Mouse (Mus musculus): ENCODE results near the gene Derl3. TPM values are rescaled to one million over a fixed set of nuclear protein-coding genes. Genes with fewer than 3 reads are reported as not detected.

Derl3 gene
- polyA plus RNA-seq, 1 experiment from 2014 or later: 2.1 TPM

Other genes starting within 250 kb of the Derl3 start
- gene Susd2, start 249.4 kb upstream of the Derl3 start, polyA plus RNA-seq (2016; fragmentation: Nextera tagmentation; extraction: Ambion mirVana): 4.5 and 5.1 TPM in 2 replicates
- gene Cabin1, start 129.1 kb upstream of the Derl3 start, polyA plus RNA-seq (2016; fragmentation: Nextera tagmentation; extraction: Ambion mirVana): 26.0 and 26.7 TPM in 2 replicates
- gene Ddt, start 120.0 kb upstream of the Derl3 start, polyA plus RNA-seq (2016; fragmentation: Nextera tagmentation; extraction: Ambion mirVana): 31.0 and 35.3 TPM in 2 replicates
- not detected in 2 replicates for gene Gm20441, start 112.5 kb upstream of the Derl3 start, polyA plus RNA-seq (2016; fragmentation: Nextera tagmentation; extraction: Ambion mirVana)
- 2.7 and 3.2 TPM in 2 replicates for gene Gstt3, start 112.0 kb upstream of the Derl3 start, polyA plus RNA-seq (2016; fragmentation: Nextera tagmentation; extraction: Ambion mirVana)
- 3.9 and 4.2 TPM in 2 replicates for gene Gstt1, start 94.8 kb upstream of the Derl3 start, polyA plus RNA-seq (2016; fragmentation: Nextera tagmentation; extraction: Ambion mirVana)
- gene Gstt4, start 70.9 kb upstream of the Derl3 start, polyA plus RNA-seq (2016; fragmentation: Nextera tagmentation; extraction: Ambion mirVana): not detected in 2 replicates
- 7.2 and 8.1 TPM in 2 replicates for gene Gstt2, start 56.0 kb upstream of the Derl3 start, polyA plus RNA-seq (2016; fragmentation: Nextera tagmentation; extraction: Ambion mirVana)
- gene Mif, start 33.2 kb upstream of the Derl3 start, polyA plus RNA-seq (2016; fragmentation: Nextera tagmentation; extraction: Ambion mirVana): 2,266 and 2,393 TPM in 2 replicates
- 125 and 126 TPM in 2 replicates for gene Smarcb1, start 28.2 kb downstream of the Derl3 start, polyA plus RNA-seq (2016; fragmentation: Nextera tagmentation; extraction: Ambion mirVana)
- gene Chchd10, start 39.7 kb downstream of the Derl3 start, polyA plus RNA-seq (2016; fragmentation: Nextera tagmentation; extraction: Ambion mirVana): 408 and 409 TPM in 2 replicates
- 25.4 and 27.1 TPM in 2 replicates for gene Mmp11, start 43.1 kb downstream of the Derl3 start, polyA plus RNA-seq (2016; fragmentation: Nextera tagmentation; extraction: Ambion mirVana)
- gene Gm867, start 47.3 kb downstream of the Derl3 start, polyA plus RNA-seq (2016; fragmentation: Nextera tagmentation; extraction: Ambion mirVana): 0.80 and 1.1 TPM in 2 replicates
- 0.24 TPM in 1 of 2 replicates, not detected in the other for gene Vpreb3, start 49.6 kb downstream of the Derl3 start, polyA plus RNA-seq (2016; fragmentation: Nextera tagmentation; extraction: Ambion mirVana)
- gene Gm5134, start 61.1 kb downstream of the Derl3 start, polyA plus RNA-seq (2016; fragmentation: Nextera tagmentation; extraction: Ambion mirVana): 0.06 TPM in 1 of 2 replicates, not detected in the other
- gene Zfp280b, start 139.2 kb downstream of the Derl3 start, polyA plus RNA-seq (2016; fragmentation: Nextera tagmentation; extraction: Ambion mirVana): 19.2 and 19.7 TPM in 2 replicates
- gene Slc5a4b, start 217.5 kb downstream of the Derl3 start, polyA plus RNA-seq (2016; fragmentation: Nextera tagmentation; extraction: Ambion mirVana): not detected in 2 replicates